Mouse (Mus musculus) gonadal fat pad, adult 2 months (tissue): ENCODE measurements around the gene Rbm11. TPM values are rescaled to one million over a fixed set of nuclear protein-coding genes. Genes with fewer than 3 reads are reported as not detected.
A peak's percentile ranks its signal among the peaks of the same experiment; 100 is the strongest.

Source experiments
- DNase-seq: peaks from one replicate; pipeline ENCODE4 v3.0.0-alpha.2; 2012; ENCODE audit warnings: low read depth
- polyA plus RNA-seq: library from polyadenylated mRNA; depleted of rRNA; stranded (reverse); fragments of >200 nt; gene quantifications from 2 replicates; pipeline ENCODE4 v1.2.3, GENCODE M21; 2012; rRNA removed

Rbm11 gene
- polyA plus RNA-seq, result 41.0 and 60.9 TPM in 2 replicates

DNA sequence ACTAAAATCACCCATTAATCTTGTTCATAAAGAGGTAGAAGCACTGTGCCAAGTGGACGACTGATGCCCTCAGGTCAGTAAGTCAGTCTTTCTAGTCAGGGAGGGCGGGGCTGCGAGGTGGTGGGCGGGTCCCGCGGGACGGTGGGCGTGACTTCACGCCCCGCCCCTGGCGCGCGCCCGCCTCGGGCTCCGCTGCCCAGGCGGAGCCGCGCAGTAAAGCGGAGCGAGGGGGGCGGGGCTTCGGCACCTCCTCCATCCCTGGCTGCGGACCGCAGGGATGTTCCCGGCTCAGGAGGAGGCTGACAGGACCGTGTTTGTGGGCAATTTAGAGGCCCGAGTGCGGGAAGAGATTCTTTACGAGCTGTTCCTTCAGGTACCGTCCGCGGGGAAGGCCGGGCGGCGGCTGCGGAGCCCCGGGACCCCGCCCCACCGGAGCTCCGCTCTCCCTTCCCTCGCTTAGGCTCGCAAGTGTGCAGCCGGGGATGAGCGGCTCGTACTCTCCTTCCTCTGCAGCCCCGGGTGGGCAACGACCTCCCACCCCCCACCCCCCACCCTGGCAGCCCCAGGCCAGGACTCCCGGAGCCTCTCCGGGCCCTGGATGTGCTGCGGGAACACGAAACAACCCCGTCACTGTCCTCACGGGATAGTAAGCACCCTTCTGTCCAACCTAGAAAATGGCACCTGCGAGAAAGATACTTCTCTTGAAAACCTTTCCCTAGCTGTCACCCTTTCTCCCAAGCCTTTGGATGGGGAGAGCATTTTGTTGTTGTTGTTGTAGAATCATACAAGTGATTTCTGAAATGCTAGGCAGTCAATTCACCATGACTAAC is at the start of gene Rbm11:
Rbm11 (plus strand) TSS at position 174 of the 830 bp plus-strand sequence.
- peak; percentile 6 for DNase-seq

DNA sequence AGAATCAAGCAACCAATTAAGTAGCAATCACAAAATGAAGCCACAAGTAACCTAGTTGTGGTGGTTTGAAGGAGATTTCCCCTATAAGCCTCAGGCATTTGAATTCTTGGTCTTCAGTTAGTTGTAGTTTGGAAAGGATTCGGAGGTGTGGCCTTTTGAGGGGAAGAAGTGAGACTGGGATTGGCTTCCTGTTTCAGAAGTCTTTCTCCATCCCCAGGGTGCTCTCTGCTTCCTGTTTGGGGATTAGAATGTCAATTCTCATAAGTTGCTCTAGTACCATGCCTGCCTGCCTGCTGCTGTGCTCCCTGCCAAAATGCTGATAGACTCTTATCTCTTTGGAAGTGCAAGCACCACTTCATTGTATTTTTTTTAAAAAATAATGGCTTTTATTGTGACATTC is 47.3 kb upstream of the Rbm11 start:
- no peak for DNase-seq

DNA sequence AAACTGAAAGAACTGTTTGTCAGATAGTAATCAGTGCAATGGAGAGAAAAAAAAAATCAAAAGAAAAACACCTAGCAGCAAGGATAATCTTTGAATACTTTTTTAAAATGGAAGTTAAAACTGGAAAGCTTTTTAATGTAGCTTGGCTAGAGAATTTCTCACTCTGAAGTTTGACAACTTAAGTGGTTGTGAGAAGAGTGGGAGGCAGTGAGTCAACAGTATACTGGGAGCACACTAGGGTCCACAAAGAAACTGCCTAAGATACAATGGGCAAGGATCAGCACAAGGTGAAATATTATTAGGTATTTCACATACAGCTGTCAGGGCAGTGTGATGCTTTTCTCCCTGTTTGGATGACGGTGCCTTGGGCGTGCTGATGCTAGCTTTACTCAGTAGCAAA is 29.7 kb upstream of the Rbm11 start:
- DNase-seq, result no peak

GRCm38 (mm10) chr16:75582279-75582678 is 10.4 kb upstream of the Rbm11 start:
- DNase-seq, result no peak

DNA sequence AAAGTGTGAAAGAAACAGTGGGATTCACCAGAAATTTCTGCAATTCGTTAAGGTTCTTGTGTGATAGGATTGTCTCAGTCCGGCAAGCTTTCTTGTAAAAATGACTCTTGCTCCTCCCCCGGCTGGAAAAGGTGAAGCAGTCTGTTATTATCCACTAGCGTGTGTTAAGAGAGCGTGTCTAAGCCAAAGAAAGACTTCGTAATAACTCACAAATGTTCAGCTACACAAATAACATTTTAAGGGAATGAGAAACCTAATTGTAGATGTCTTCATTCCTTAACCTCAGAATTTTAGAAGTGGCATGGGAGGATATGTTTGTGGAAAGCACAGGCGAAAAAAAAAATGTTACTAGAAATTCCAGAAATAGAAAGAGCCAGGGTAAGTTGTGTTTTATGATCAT is 6.7 kb upstream of the Rbm11 start, which contains the start of gene Lipi:
Lipi (minus strand) TSS at position 101 of the 400 bp plus-strand sequence.
- DNase-seq, result no peak

DNA sequence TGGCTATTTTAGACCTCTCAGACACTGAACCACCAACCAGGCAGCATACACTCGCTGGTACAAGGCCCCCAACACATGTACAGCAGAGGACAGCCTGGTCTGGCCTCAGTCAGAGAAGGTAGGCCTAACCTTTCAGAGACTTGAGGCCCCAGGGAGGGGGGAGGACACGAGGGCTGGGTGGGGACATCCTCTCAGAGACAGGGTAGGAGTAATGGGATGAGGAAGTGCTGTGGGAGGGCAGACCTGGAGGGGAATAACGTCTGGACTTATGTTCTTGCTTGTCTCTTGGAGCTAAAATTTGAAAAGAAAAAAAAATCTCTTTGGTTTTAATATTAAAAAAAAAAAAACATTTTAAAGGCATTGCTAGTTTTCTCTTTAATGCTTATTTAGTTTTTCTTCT is 6.2 kb upstream of the Rbm11 start:
- no peak for DNase-seq

GRCm38 (mm10) chr16:75593501-75594183 is 998 bp downstream of the Rbm11 start:
- no peak for DNase-seq

DNA sequence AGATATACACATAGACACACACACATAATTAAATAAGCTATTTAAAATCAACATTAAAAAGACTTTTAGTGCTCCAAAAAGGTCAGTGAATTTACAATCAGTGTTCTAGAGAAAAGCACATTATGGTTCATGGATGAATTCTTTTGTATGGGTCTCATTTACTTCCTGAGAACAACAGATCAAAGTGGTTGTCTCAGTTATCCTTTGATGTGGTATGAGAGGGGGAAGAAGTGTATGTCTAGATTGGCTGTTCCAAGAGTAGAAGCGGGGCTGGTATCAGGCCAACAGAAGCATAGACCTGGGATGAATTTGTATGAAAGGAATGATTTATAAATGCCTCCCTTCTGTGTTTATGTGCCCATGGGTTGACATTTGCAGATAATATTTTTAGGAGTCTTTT is 13.8 kb downstream of the Rbm11 start:
- no peak for DNase-seq

GRCm38 (mm10) chr16:75612561-75612960 is 19.9 kb downstream of the Rbm11 start:
- no peak for DNase-seq

GRCm38 (mm10) chr16:75617651-75618349 is 25.2 kb downstream of the Rbm11 start:
- no peak for DNase-seq

- DNase-seq, result no peak
These were observed 35.2 kb downstream of the Rbm11 start for GRCm38 (mm10) chr16:75627862-75628261.

Other genes with a start within 250 kb of the Rbm11 start
- gene Lipi, start 6.8 kb upstream of the Rbm11 start, polyA plus RNA-seq, result 3.9 and 7.1 TPM in 2 replicates
- gene Hspa13, start 174.3 kb downstream of the Rbm11 start, polyA plus RNA-seq, result 13.9 and 18.5 TPM in 2 replicates